Mouse (Mus musculus) embryonic facial prominence, embryonic 10.5 days (tissue): ENCODE data around the gene Alk. TPM values are rescaled to one million over a fixed set of nuclear protein-coding genes. Genes with fewer than 3 reads are reported as not detected.

ENCODE experiments used
- DNase-seq: peaks from one replicate; pipeline ENCODE4 v3.0.0-alpha.2; 2017; ENCODE audit warnings: low spot score
- H3K27ac ChIP-seq: fragments of 300-500 bp; sonication (generic); replicated peaks from 2 replicates; pipeline ENCODE4 v1.5.1; 2016; ENCODE audit warnings: mild to moderate bottlenecking
- H3K27me3 ChIP-seq: fragments of 300-500 bp; sonication (generic); replicated peaks from 2 replicates; pipeline ENCODE4 v1.6.1; 2016; ENCODE audit warnings: low read depth, mild to moderate bottlenecking; ENCODE audit not compliant: poor library complexity, severe bottlenecking
- H3K36me3 ChIP-seq: fragments of 300-500 bp; sonication (generic); replicated peaks from 2 replicates; pipeline ENCODE4 v1.6.1; 2016; ENCODE audit warnings: mild to moderate bottlenecking, moderate library complexity
- H3K4me1 ChIP-seq: fragments of 300-500 bp; sonication (generic); 2 replicates; pipeline ENCODE4 v1.6.1; 2016
- H3K4me3 ChIP-seq: fragments of 300-500 bp; sonication (generic); 2 replicates; pipeline ENCODE4 v1.5.1; 2016; ENCODE audit warnings: mild to moderate bottlenecking, moderate library complexity
- H3K9me3 ChIP-seq: fragments of 300-500 bp; sonication (generic); 2 replicates; pipeline ENCODE4 v1.6.1; 2016; ENCODE audit warnings: mild to moderate bottlenecking
- WGBS: fragments of 180-500 bp; shearing (Covaris S2); methylation state at CpG from one replicate; pipeline ENCODE4 v1.1.7; 2016; 5-methylcytosine and 5-hydroxymethylcytosine counted together
- polyA plus RNA-seq: library from polyadenylated mRNA; unstranded; fragments of >200 nt; fragmentation: Nextera tagmentation; extraction: Ambion mirVana; gene quantifications from 2 replicates; pipeline ENCODE4 v1.2.1, GENCODE M21; 2016

Gene Alk
- polyA plus RNA-seq, 1 experiment from 2014 or later, result 0.40 TPM

DNA sequence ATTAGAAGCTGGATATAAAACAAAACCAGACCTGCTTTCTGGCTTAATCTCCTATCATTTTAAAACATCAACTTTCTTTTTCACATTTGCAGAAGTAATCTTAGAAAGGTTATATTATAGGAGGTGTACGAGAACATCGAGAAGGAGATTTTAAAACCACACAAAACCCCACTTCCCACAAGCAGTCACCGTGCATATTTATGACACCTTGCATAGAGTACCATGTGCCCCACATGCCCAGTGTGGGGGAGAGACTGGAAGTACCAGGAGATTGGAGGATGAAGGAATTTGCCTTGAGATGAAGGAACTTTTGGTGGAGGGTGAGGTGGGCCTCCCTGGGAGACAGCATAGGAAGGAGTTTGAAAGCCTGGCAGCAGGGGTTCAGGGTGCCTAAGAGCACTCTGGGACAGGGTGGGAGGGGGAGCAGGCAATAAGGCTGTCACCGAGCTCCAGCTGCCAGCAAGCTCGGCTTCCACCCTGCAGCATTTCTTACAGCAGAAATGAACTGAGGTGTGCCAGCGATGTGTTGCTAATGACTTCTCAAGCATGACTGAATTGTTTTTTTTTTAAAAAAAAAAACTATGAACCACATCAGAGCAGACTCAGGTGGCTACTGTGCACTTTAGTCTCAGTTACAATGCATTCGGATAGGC lies 459.4 kb downstream of the Alk start:
- no peaks in the 10 kb centered on the region for H3K9me3 ChIP-seq
- 74% methylated on average over 7 of the region's 7 CpGs for WGBS
- no peak for DNase-seq
- H3K36me3 ChIP-seq, result no peaks in the 10 kb centered on the region
- H3K27ac ChIP-seq, result no peak overlapping the region
- no peaks in the 10 kb centered on the region for H3K27me3 ChIP-seq
- H3K4me1 ChIP-seq, result no peaks in the 10 kb centered on the region
- H3K4me3 ChIP-seq, result no peak overlapping the region

DNA sequence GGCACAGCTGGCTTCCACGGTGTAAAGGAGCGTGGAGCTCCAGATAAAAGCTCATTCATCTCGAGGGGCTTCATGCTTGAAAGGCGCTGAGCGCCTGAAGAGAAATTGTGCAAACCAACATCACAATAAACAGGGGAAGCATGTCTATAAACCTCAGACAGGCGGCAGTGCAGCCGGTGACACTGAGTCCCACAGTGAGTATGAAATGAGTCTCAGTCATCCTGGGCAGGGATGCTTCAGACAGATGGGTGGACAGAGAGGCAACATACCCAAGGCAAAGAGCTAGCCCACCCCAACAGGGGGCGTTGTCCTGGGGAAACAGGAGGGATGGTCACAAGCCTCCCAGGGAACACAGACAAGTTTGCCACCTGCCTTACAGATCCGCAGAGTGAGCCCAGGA lies 460.0 kb downstream of the Alk start:
- H3K36me3 ChIP-seq, result no peaks in the 10 kb centered on the region
- WGBS, result 79% methylated on average over 9 of the region's 9 CpGs
- no peaks in the 10 kb centered on the region for H3K27me3 ChIP-seq
- H3K9me3 ChIP-seq, result no peaks in the 10 kb centered on the region
- H3K27ac ChIP-seq, result no peak overlapping the region
- DNase-seq, result no peak
- H3K4me1 ChIP-seq, result no peaks in the 10 kb centered on the region
- H3K4me3 ChIP-seq, result no peak overlapping the region

DNA sequence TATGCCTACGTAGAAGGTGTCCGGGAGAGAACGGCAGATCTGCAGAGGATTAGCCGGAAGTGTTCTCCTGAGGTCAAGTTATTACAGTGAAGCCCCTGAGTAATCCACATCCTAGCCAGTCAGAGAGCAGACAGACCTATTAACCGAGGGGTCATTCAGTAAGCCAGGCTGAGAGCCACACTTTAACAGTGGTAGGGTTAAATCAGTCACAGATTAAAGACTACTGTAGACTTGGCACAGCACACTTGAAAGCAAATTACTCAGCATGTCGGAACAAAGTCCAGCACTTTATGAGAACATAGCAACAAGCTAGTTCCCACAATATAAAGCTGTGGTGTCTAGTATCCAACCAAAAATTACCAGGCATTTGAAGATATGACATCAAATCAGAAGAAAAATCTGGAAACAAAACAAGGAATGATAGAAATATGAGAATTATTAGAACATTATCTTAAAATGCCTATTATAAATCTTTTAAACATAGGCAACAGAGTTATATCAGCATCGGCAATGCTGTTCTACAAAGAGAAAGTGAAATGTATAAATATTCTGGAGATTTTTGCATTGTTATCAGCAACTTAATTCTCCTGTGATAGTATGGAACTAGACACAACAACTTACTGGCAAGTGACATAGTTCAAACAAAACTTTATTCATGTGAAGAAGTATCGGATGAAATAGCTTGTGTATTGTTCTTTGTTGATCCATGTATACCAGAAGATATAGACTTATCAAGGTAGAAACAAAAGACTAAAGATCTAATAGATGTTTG lies 472.1 kb downstream of the Alk start:
- WGBS, result 84% methylated on average over 8 of the region's 8 CpGs
- Histone ChIP-seq H3K4me1 (no peaks in the 10 kb centered on the region), H3K36me3 (no peaks in the 10 kb centered on the region), H3K27me3 (no peaks in the 10 kb centered on the region), H3K27ac (no peak overlapping the region), H3K4me3 (no peak overlapping the region), H3K9me3 (0 out of 2 replicates have a peak, but pooled peaks cover 4% of the 10 kb centered on the region)
- no peak for DNase-seq

DNA sequence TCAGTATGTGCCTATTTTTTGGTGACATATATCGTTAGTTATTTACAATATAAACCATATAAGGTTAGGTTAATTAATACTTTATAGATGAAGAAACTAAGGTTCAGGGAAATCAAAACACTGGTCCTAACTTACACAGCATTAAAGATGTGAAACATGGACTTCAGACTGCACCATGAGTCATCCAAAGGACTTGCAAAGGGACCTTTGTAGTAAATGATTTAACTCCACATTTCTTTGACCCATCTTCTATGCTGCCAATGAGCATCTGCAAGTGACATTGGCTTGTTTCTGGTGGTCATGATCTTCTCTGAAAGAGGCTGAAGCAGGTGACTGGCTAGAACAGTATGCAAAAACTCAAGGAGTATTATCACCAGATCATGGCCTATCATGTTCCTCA lies 482.8 kb downstream of the Alk start:
- WGBS, result 92% methylated on average over 1 of the region's 1 CpGs
- H3K4me3 ChIP-seq, result no peak overlapping the region
- H3K27me3 ChIP-seq, result no peaks in the 10 kb centered on the region
- no peaks in the 10 kb centered on the region for H3K9me3 ChIP-seq
- H3K4me1 ChIP-seq, result no peaks in the 10 kb centered on the region
- H3K36me3 ChIP-seq, result no peaks in the 10 kb centered on the region
- no peak overlapping the region for H3K27ac ChIP-seq
- DNase-seq, result no peak

DNA sequence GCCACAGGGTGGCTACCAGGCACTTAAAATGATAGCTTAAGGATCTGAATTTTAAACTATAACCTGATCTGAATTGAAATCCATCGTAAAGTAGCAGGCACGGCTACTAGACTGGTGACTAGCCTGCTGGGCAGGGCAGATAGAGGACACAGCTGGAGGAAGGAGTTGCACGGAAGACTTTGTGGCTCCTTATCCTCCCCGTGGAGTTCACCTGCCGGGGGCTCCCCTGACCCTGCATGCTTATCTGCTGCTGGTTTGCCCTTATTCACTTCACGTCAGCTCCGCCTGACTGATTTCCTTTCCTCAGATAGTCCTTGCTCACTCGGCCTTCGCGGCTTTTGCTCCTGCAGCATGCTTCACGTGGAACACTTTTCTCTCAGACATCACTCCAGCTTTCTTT lies 484.1 kb downstream of the Alk start:
- WGBS, result 66% methylated on average over 11 of the region's 11 CpGs
- H3K36me3 ChIP-seq, result no peaks in the 10 kb centered on the region
- no peak overlapping the region for H3K4me3 ChIP-seq
- H3K27ac ChIP-seq, result no peak overlapping the region
- no peaks in the 10 kb centered on the region for H3K9me3 ChIP-seq
- DNase-seq, result no peak
- no peaks in the 10 kb centered on the region for H3K27me3 ChIP-seq
- no peaks in the 10 kb centered on the region for H3K4me1 ChIP-seq

DNA sequence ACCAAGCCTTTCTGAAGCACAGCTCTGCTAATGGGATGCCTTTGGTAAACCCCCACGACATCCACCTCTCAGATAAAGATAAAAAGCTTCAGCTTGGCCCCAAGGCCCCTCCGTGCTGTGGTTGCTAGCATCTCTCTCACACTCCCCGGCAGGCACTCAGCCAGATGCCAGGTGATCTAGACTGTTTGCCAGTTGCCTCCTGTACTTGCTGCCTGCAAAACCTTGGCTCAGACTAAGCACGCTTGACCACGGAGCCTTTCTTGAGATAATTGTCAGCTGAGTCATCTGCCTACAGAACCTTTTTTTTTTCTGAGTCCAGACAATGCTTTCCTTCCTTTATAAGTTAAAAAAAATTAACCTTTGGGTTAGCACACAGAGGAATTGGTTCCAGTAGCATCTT lies 486.1 kb downstream of the Alk start:
- Histone ChIP-seq H3K27me3 (no peaks in the 10 kb centered on the region), H3K36me3 (no peaks in the 10 kb centered on the region), H3K4me1 (no peaks in the 10 kb centered on the region), H3K27ac (no peak overlapping the region), H3K9me3 (no peaks in the 10 kb centered on the region), H3K4me3 (no peak overlapping the region)
- DNase-seq, result no peak
- WGBS, result 79% methylated on average over 5 of the region's 5 CpGs

DNA sequence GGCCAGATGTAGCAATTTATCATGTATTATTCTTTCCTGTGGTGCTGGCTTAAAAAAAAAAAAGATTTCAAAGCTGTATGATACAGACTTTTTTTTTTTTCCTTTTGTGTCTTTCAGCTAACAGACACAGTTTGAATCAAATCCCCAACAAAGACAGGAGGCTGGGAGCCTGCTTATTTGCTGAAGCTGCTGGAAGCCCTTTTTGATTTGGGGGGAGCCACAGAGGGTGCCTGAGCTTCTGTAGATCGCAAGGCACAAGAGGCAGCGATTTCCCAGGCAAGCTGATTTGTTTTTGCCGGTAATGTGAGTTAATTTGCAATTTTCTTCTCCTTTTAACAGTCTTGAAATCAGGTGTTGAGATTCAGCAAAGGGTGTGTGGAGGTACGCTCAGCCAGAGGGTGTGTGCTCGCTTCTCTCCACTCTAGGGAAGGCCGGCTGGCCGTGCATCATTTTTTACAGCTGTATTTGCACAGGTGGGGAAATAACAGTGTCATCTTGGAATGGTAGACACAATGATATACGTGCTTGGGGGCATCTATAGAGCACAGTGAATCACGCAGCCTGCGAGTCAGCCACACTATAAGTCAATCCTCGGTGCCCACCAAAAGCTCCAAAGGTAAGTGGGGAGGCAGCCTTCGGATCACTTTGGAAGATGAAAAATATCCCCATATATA lies 489.0 kb downstream of the Alk start:
- 51% methylated on average over 12 of the region's 12 CpGs for WGBS
- Histone ChIP-seq H3K27ac (no peak overlapping the region), H3K9me3 (no peaks in the 10 kb centered on the region), H3K36me3 (no peaks in the 10 kb centered on the region), H3K27me3 (no peaks in the 10 kb centered on the region), H3K4me3 (no peak overlapping the region), H3K4me1 (no peaks in the 10 kb centered on the region)
- no peak for DNase-seq

DNA sequence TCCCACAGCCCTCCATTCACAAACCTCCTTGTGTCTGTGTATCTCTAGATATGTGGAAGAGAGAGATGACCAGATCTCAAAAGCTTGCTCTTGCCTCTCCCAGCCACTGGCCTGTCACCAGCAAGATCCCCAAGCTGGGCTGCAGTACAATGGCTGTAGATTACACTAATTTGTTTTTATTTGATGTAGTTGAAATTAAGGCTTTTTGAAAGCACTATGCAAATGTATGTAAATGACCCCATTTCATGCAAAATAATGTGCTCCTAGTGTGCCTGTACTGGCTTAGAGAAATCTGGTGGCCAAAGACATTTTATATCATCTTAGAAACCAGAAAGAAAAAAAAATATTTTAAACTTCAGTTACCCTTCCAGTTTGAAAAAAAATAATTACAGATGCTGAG lies 492.4 kb downstream of the Alk start:
- no peak for DNase-seq
- Histone ChIP-seq H3K4me1 (no peaks in the 10 kb centered on the region), H3K4me3 (no peak overlapping the region), H3K27ac (no peak overlapping the region), H3K27me3 (no peaks in the 10 kb centered on the region), H3K36me3 (no peaks in the 10 kb centered on the region), H3K9me3 (no peaks in the 10 kb centered on the region)

DNA sequence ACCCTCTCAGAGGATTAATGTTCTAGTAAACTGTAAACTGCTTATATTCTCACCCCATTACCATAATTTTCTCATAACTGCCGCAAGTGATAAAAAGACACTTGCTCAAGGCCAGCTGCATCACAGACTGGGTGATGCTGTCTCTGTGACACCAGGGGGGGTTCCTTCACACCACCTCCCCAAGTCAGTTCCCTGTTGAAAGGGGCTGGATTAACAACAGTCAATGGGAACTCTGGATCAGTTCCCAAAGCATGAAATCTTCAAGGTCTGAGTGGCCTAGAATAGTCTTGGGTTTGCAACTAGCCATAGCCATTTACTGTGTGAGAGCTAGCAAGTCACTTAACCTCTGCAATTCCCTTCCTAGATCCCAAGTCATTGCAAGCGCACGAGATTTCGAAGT lies 492.9 kb downstream of the Alk start:
- H3K27ac ChIP-seq, result no peak overlapping the region
- DNase-seq, result no peak
- H3K4me1 ChIP-seq, result no peaks in the 10 kb centered on the region
- no peak overlapping the region for H3K4me3 ChIP-seq
- no peaks in the 10 kb centered on the region for H3K36me3 ChIP-seq
- H3K27me3 ChIP-seq, result no peaks in the 10 kb centered on the region
- 91% methylated on average over 4 of the region's 4 CpGs for WGBS
- H3K9me3 ChIP-seq, result no peaks in the 10 kb centered on the region

DNA sequence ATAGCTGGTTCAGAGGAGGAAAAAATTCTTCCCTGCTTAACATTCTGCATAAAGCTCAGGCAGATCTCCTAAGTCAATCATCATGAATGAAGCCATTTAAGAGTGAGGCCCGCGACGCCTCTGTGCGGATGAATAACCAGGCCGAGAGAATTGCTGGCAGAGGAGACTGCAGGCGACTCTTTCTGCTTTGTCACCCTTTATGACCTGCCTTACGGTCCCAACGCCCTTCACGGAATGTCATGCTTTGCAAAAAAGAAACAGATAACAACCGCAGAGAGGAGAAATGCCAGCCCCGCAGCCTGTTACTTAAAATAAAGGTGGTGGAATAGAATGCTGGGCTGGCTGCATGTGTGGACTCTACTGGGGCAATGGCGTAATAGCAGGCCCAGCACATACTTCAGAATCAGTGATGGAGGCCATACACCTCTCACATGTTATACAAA lies 517.1 kb downstream of the Alk start:
- WGBS, result 79% methylated on average over 12 of the region's 12 CpGs
- Histone ChIP-seq H3K27ac (no peak overlapping the region), H3K9me3 (no peaks in the 10 kb centered on the region), H3K4me3 (no peak overlapping the region), H3K36me3 (no peaks in the 10 kb centered on the region), H3K4me1 (no peaks in the 10 kb centered on the region), H3K27me3 (no peaks in the 10 kb centered on the region)
- DNase-seq, result no peak

DNA sequence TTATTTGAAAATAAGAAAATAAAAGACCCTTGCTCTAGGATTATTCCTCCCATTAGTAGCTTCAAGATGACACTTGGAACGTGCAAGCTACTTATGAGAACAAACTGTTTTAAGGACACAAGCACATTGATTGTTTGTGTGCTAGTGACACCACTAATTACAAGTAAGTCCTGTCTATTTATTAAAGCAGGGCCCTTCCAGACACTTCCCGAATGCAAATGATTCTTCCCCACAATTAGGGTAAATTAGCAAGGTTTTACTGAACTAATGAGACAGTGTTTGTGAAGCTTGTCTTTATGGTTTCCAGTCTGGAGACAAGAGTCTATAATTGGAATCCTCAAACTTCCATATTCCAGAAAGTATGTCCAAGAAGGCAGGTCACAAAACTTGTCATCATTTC lies 523.0 kb downstream of the Alk start:
- WGBS, result 80% methylated on average over 2 of the region's 2 CpGs
- Histone ChIP-seq H3K27ac (no peak overlapping the region), H3K9me3 (no peaks in the 10 kb centered on the region), H3K4me3 (no peak overlapping the region), H3K36me3 (no peaks in the 10 kb centered on the region), H3K4me1 (no peaks in the 10 kb centered on the region), H3K27me3 (no peaks in the 10 kb centered on the region)
- no peak for DNase-seq

DNA sequence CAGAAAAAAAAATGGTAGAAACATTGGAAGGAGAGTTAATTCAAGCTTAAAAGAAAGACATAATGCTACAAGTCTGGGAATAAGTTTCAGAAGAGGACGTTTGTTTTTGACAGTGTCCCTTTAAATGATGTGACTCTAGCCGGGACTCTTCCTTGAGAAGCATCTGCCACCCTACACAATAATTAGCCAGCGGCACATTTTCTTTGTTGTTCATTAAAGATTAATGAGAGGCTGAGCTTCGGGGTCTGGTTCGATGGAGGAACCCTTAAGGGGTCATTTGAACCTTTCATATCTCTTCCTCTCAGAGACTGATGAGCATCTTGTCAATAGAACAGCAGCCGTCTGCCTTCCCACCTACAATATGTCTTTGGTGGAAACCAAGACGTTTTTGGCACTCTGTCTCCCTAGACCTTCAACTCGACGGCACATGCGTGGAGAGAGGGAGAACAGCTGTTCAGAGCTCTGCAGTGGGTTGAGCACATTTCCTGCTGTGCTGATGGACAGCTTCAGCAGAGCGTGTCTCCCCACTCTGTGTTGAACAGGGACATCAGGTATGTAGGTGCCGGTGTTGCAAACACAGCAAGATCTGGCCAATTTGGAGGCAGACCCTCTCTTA lies 528.0 kb downstream of the Alk start:
- no peak for DNase-seq
- H3K27ac ChIP-seq, result no peak overlapping the region
- H3K36me3 ChIP-seq, result no peaks in the 10 kb centered on the region

More for the DNA sequence above, 528.0 kb downstream of the Alk start:
- Histone ChIP-seq H3K4me1 (no peaks in the 10 kb centered on the region), H3K27me3 (no peaks in the 10 kb centered on the region), H3K9me3 (no peaks in the 10 kb centered on the region), H3K4me3 (no peak overlapping the region)
- whole genome bisulfite sequencing, result 57% methylated on average over 12 of the region's 12 CpGs
